ENCODE assay signal across 22 mouse cellular contexts in the genomic region with DNA sequence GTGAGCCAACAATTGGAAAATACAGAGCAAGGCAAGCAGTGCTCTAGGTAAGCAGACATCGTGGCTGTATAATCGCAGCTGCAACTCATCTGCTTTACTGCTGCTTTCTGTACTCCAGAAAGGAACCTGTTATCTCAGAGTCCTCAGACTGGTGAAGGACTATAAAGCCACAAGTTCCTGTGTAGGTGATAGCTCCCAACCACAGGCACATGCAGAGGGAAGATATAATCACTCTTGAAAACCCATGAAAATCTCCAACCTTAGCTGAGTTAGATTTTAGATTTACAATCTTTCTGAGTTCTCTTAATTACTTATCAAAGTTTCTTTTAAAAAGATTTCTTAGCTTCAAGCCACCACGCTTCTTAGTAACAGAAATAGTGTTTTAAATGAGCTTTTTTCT.
DNase-seq lines count a peak whose midpoint lies in the region; ATAC-seq and TF ChIP-seq lines count a peak whose summit lies in the region.
"Had no signal": no experiment of that assay in that cellular context is flagged by ENCODE, and none has a peak within 500 bp of the region (broad histone marks: within the 10 kb centered on the region; RNA-seq: fewer than 3 reads in every experiment).

No protein-coding gene starts in this region.

- no peaks in the 10 kb centered on the region for H3K9me3 ChIP-seq in midbrain, postnatal 0 days (ENCODE audit: low read length)
- H3K9me3 ChIP-seq: embryonic facial prominence, embryonic 15.5 days; forebrain, embryonic 15.5 days; heart, embryonic 10.5 days; limb, embryonic 15.5 days; midbrain, embryonic 10.5 days had no signal

- no peak overlapping the region for H3K4me3 ChIP-seq in midbrain, postnatal 0 days (ENCODE audit: low read depth, low read length)
- H3K4me3 ChIP-seq: embryonic facial prominence, embryonic 15.5 days; forebrain, embryonic 15.5 days; heart, embryonic 10.5 days; left cerebral cortex, adult 2 months; limb, embryonic 15.5 days; midbrain, embryonic 10.5 days had no signal

- H3K4me2 ChIP-seq in midbrain, postnatal 0 days (ENCODE audit: low read depth, low read length, poor library complexity, severe bottlenecking) = no peak overlapping the region
- H3K4me2 ChIP-seq: embryonic facial prominence, embryonic 15.5 days; forebrain, embryonic 15.5 days; limb, embryonic 15.5 days; lung, embryonic 14.5 days had no signal

- H3K4me1 ChIP-seq in midbrain, postnatal 0 days (ENCODE audit: insufficient read depth, low read length) = no peaks in the 10 kb centered on the region
- H3K4me1 ChIP-seq: embryonic facial prominence, embryonic 15.5 days; forebrain, embryonic 15.5 days; heart, embryonic 10.5 days; limb, embryonic 15.5 days; midbrain, embryonic 10.5 days had no signal

- ATAC-seq in midbrain, postnatal 0 days (ENCODE audit: low FRiP score) = no peak
- ATAC-seq: forebrain, embryonic 15.5 days; midbrain, embryonic 16.5 days had no signal

- TF ChIP-seq CTCF in midbrain, postnatal 0 days (IDR thresholded peaks at IDR 0.05) = no peak

- no peak overlapping the region for H3K9ac ChIP-seq in midbrain, postnatal 0 days (replicated peaks; ENCODE audit: low read length, poor library complexity, severe bottlenecking)
- H3K9ac ChIP-seq: embryonic facial prominence, embryonic 15.5 days; forebrain, embryonic 15.5 days; limb, embryonic 15.5 days; lung, embryonic 14.5 days had no signal

- no peaks in the 10 kb centered on the region for H3K27me3 ChIP-seq in midbrain, postnatal 0 days (ENCODE audit: insufficient read depth, low read length)
- H3K27me3 ChIP-seq: embryonic facial prominence, embryonic 15.5 days; forebrain, embryonic 15.5 days; limb, embryonic 15.5 days had no signal

- no peak overlapping the region for H3K27ac ChIP-seq in midbrain, postnatal 0 days (ENCODE audit: low read depth, low read length)
- H3K27ac ChIP-seq: embryonic facial prominence, embryonic 15.5 days; forebrain, embryonic 15.5 days; heart, embryonic 10.5 days; kidney, postnatal 0 days; left cerebral cortex, adult 2 months; limb, embryonic 15.5 days; midbrain, embryonic 10.5 days; stomach, postnatal 0 days had no signal

- no peaks in the 10 kb centered on the region for H3K36me3 ChIP-seq in midbrain, postnatal 0 days (ENCODE audit: insufficient read depth, low read length)
- H3K36me3 ChIP-seq: embryonic facial prominence, embryonic 15.5 days; forebrain, embryonic 15.5 days; heart, embryonic 10.5 days; limb, embryonic 15.5 days had no signal

- 88% methylated on average over 3 of the region's 3 CpGs for WGBS in midbrain, postnatal 0 days

- DNase-seq in thymus, postnatal 0 days (ENCODE audit: low spot score) = peak; percentile 17
- DNase-seq in thymus, postnatal 36 days = no peak
- peak; percentile 46 for DNase-seq in MEL-GATA-1-ER (ENCODE audit: extremely low read depth, low read depth)
- peak; percentile 27 for DNase-seq in induced T-regulatory cell, adult 2 months (ENCODE audit: low read depth)
- peak; percentile 54 for DNase-seq in naive thymus-derived CD4-positive, alpha-beta T cell, adult 2 months (ENCODE audit: low read depth)
- DNase-seq in ovary, adult 18-20 months (ENCODE audit: low spot score) = no peak
- DNase-seq in kidney, postnatal 36 days = no peak
- DNase-seq in midbrain, postnatal 0 days (ENCODE audit: low spot score) = no peak
- DNase-seq: adrenal gland, adult 2 months; cerebellum, adult 18-20 months; cerebellum, postnatal 36 days; kidney, adult 2 months; lung, embryonic 14.5 days had no signal

Comparison
In these comparisons a context has a peak if more than half of its experiments do, and no peak if none do; other contexts are left out.
1. DNase-seq: peak in thymus, postnatal 0 days (single experiment), MEL-GATA-1-ER (single experiment), induced T-regulatory cell, adult 2 months (single experiment) and naive thymus-derived CD4-positive, alpha-beta T cell, adult 2 months (single experiment); none in thymus, postnatal 36 days (0 of 2), ovary, adult 18-20 months (single experiment), kidney, postnatal 36 days (0 of 2) and midbrain, postnatal 0 days (single experiment).